23 mouse cellular contexts compared by ENCODE assay signal in the genomic region with DNA sequence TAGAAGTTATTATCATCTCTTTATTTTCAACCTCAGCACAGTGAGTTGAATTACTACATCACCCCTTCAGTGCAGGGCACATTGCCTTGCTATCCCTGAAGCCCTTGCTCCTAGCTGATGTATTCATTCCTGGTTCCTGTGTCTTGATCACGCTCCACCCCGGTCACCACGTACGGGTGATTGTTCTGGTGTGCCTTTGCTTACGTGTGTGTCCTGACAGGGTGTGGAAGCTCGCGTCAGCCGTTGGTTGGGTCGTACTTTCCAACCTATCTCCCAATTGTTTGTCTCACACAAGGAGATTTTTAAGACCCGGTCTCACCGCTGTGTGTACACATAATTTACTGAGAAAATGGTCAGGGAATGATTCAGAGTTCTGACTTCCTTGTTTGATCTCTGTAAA. TPM values are rescaled to one million over a fixed set of nuclear protein-coding genes. Genes with fewer than 3 reads are reported as not detected.
DNase-seq lines count a peak whose midpoint lies in the region; ATAC-seq and TF ChIP-seq lines count a peak whose summit lies in the region.
"Had no signal": no experiment of that assay in that cellular context is flagged by ENCODE, and none has a peak within 500 bp of the region (broad histone marks: within the 10 kb centered on the region; RNA-seq: fewer than 3 reads in every experiment).

No protein-coding gene starts in this region.

- no peak for TF ChIP-seq EP300 in heart, adult 2 months (IDR thresholded peaks at IDR 0.05; ENCODE audit: insufficient read depth, low read depth, low read length)
- no peak for TF ChIP-seq EP300 in stomach, postnatal 0 days (optimal IDR thresholded peaks at IDR 0.05)

- H3K36me3 ChIP-seq in forebrain, embryonic 11.5 days (ENCODE audit: control insufficient read depth, insufficient read depth, low read length): no peaks in the 10 kb centered on the region
- H3K36me3 ChIP-seq in forebrain, embryonic 16.5 days (ENCODE audit: control insufficient read depth, insufficient read depth): no peaks in the 10 kb centered on the region
- H3K36me3 ChIP-seq in heart, embryonic 14.5 days (ENCODE audit: control insufficient read depth, insufficient read depth, low read length): no peaks in the 10 kb centered on the region
- H3K36me3 ChIP-seq in heart, adult 2 months (ENCODE audit: control insufficient read depth, insufficient read depth, low read length): no peaks in the 10 kb centered on the region
- H3K36me3 ChIP-seq in kidney, embryonic 15.5 days: no peaks in the 10 kb centered on the region
- H3K36me3 ChIP-seq in stomach, postnatal 0 days (ENCODE audit: control insufficient read depth, insufficient read depth, low read length): no peaks in the 10 kb centered on the region
- H3K36me3 ChIP-seq: embryonic facial prominence, embryonic 10.5 days; forebrain, embryonic 10.5 days; forebrain, embryonic 15.5 days; G1E; hindbrain, embryonic 10.5 days had no signal

- DNase-seq in forebrain, embryonic 11.5 days (ENCODE audit: low spot score): peak; percentile 41
- DNase-seq in heart, adult 2 months: no peak
- DNase-seq in kidney, postnatal 10 days: no peak
- peak; percentile 75 for DNase-seq in stomach, postnatal 0 days (ENCODE audit: low spot score)
- DNase-seq: adrenal gland, adult 8-10 months; adrenal gland, postnatal 36 days; B cell, adult 2 months; cerebellum, adult 2 months; cerebellum, postnatal 10 days; gastrocnemius, postnatal 10 days; heart, postnatal 10 days had no signal

- H3K4me3 ChIP-seq in forebrain, embryonic 11.5 days (ENCODE audit: low read depth, low read length): no peak overlapping the region
- H3K4me3 ChIP-seq in forebrain, embryonic 16.5 days (replicated peaks; ENCODE audit: low read length): no peak overlapping the region
- no peak overlapping the region for H3K4me3 ChIP-seq in heart, embryonic 14.5 days (ENCODE audit: control insufficient read depth in 1 of 2, insufficient read depth in 1 of 2, low read depth in 1 of 2, low read length in 2 of 2)
- H3K4me3 ChIP-seq in heart, adult 2 months: no peak overlapping the region
- no peak overlapping the region for H3K4me3 ChIP-seq in kidney, embryonic 15.5 days (replicated peaks)
- H3K4me3 ChIP-seq in stomach, postnatal 0 days (ENCODE audit: low read depth, low read length): no peak overlapping the region
- H3K4me3 ChIP-seq: embryonic facial prominence, embryonic 10.5 days; erythroblast, embryonic 14.5 days; forebrain, embryonic 10.5 days; forebrain, embryonic 15.5 days; hindbrain, embryonic 10.5 days had no signal

- H3K9me3 ChIP-seq in forebrain, embryonic 11.5 days (ENCODE audit: control insufficient read depth, low read length): no peaks in the 10 kb centered on the region
- H3K9me3 ChIP-seq in forebrain, embryonic 16.5 days (ENCODE audit: control insufficient read depth, low read length): no peaks in the 10 kb centered on the region
- no peaks in the 10 kb centered on the region for H3K9me3 ChIP-seq in heart, embryonic 14.5 days (ENCODE audit: control insufficient read depth, low read length)
- no peaks in the 10 kb centered on the region for H3K9me3 ChIP-seq in kidney, embryonic 15.5 days (replicated peaks)
- no peaks in the 10 kb centered on the region for H3K9me3 ChIP-seq in stomach, postnatal 0 days (ENCODE audit: control insufficient read depth, low read length)
- H3K9me3 ChIP-seq: embryonic facial prominence, embryonic 10.5 days; forebrain, embryonic 10.5 days; forebrain, embryonic 15.5 days; hindbrain, embryonic 10.5 days had no signal

- no peaks in the 10 kb centered on the region for H3K4me1 ChIP-seq in forebrain, embryonic 11.5 days (replicated peaks; ENCODE audit: control insufficient read depth, insufficient read depth, low read length)
- H3K4me1 ChIP-seq in forebrain, embryonic 16.5 days (replicated peaks; ENCODE audit: control insufficient read depth, insufficient read depth, low read length): peaks cover 7% of the 10 kb centered on the region
- peaks cover 11 to 13% of the 10 kb centered on the region in 2 experiments for H3K4me1 ChIP-seq in heart, embryonic 14.5 days (ENCODE audit: control insufficient read depth in 2 of 2, insufficient read depth in 2 of 2, low read length in 2 of 2)
- H3K4me1 ChIP-seq in heart, adult 2 months (ENCODE audit: control insufficient read depth, insufficient read depth, low read length): peaks cover 3% of the 10 kb centered on the region; the same call in 1 of the 2 replicates
- H3K4me1 ChIP-seq in kidney, embryonic 15.5 days: peaks cover 37% of the 10 kb centered on the region
- H3K4me1 ChIP-seq in stomach, postnatal 0 days (replicated peaks; ENCODE audit: control insufficient read depth, insufficient read depth): peaks cover 2% of the 10 kb centered on the region; the same call in 1 of the 2 replicates

- TF ChIP-seq CTCF in heart, adult 2 months (IDR thresholded peaks at IDR 0.05): no peak
- TF ChIP-seq CTCF in stomach, postnatal 0 days (IDR thresholded peaks at IDR 0.05; ENCODE audit: low read depth): no peak

- H3K9ac ChIP-seq in forebrain, embryonic 11.5 days (ENCODE audit: low read length): no peak overlapping the region
- no peak overlapping the region for H3K9ac ChIP-seq in forebrain, embryonic 16.5 days (replicated peaks; ENCODE audit: low read depth, low read length)
- peak overlapping the region; percentile 55; the same call in 1 of the 2 replicates for H3K9ac ChIP-seq in heart, embryonic 14.5 days (ENCODE audit: low read length)
- no peak overlapping the region for H3K9ac ChIP-seq in heart, adult 2 months (ENCODE audit: low read depth, low read length)
- no peak overlapping the region for H3K9ac ChIP-seq in kidney, embryonic 15.5 days
- H3K9ac ChIP-seq in stomach, postnatal 0 days (ENCODE audit: low read length): no peak overlapping the region
- H3K9ac ChIP-seq: forebrain, embryonic 15.5 days; hindbrain, embryonic 14.5 days had no signal

- no peak for TF ChIP-seq POLR2A in heart, adult 2 months (IDR thresholded peaks at IDR 0.05; ENCODE audit: insufficient read depth, low read depth, low read length)

- H3K27me3 ChIP-seq in forebrain, embryonic 11.5 days (ENCODE audit: control insufficient read depth, insufficient read depth, low read length): no peaks in the 10 kb centered on the region
- H3K27me3 ChIP-seq in forebrain, embryonic 16.5 days (replicated peaks; ENCODE audit: control insufficient read depth, insufficient read depth, low read length): no peaks in the 10 kb centered on the region
- no peaks in the 10 kb centered on the region for H3K27me3 ChIP-seq in heart, embryonic 14.5 days (ENCODE audit: control insufficient read depth, insufficient read depth, low read length)
- no peaks in the 10 kb centered on the region for H3K27me3 ChIP-seq in heart, adult 2 months (ENCODE audit: control insufficient read depth, insufficient read depth, low read length)
- no peaks in the 10 kb centered on the region for H3K27me3 ChIP-seq in kidney, embryonic 15.5 days
- H3K27me3 ChIP-seq in stomach, postnatal 0 days (ENCODE audit: control insufficient read depth, insufficient read depth, low read length): no peaks in the 10 kb centered on the region
- H3K27me3 ChIP-seq: forebrain, embryonic 15.5 days had no signal

- no peaks in the 10 kb centered on the region for H3K79me2 ChIP-seq in heart, adult 2 months (replicated peaks; ENCODE audit: control insufficient read depth, insufficient read depth, low read length)

- H3K4me2 ChIP-seq in forebrain, embryonic 11.5 days (ENCODE audit: low read depth, low read length, severe bottlenecking): no peak overlapping the region
- no peak overlapping the region for H3K4me2 ChIP-seq in forebrain, embryonic 16.5 days (ENCODE audit: low read length)
- H3K4me2 ChIP-seq in heart, embryonic 14.5 days (ENCODE audit: low read length): peak overlapping the region; percentile 59
- no peak overlapping the region for H3K4me2 ChIP-seq in kidney, embryonic 15.5 days
- H3K4me2 ChIP-seq in stomach, postnatal 0 days (replicated peaks; ENCODE audit: low read depth): no peak overlapping the region
- H3K4me2 ChIP-seq: forebrain, embryonic 15.5 days; hindbrain, embryonic 14.5 days had no signal

- intact Hi-C loops in heart, adult 2 months (cut with DNase I): no loop called here

- no peak overlapping the region for H3K27ac ChIP-seq in forebrain, embryonic 11.5 days (ENCODE audit: low read depth, low read length)
- no peak overlapping the region for H3K27ac ChIP-seq in forebrain, embryonic 16.5 days (ENCODE audit: low read length)
- no peak overlapping the region for H3K27ac ChIP-seq in heart, embryonic 14.5 days (replicated peaks in 1 of 2; ENCODE audit: control insufficient read depth in 1 of 2, insufficient read depth in 1 of 2, low read depth in 2 of 2, low read length in 2 of 2)
- H3K27ac ChIP-seq in heart, adult 2 months: no peak overlapping the region
- peak overlapping the region; percentile 68 for H3K27ac ChIP-seq in kidney, embryonic 15.5 days
- peak overlapping the region; percentile 70; the same call in 1 of the 2 replicates for H3K27ac ChIP-seq in stomach, postnatal 0 days (replicated peaks)
- H3K27ac ChIP-seq: forebrain, embryonic 10.5 days; forebrain, embryonic 15.5 days; hindbrain, embryonic 14.5 days had no signal

- WGBS in forebrain, embryonic 11.5 days: 91% methylated on average over 11 of the region's 11 CpGs
- WGBS in forebrain, embryonic 16.5 days: 92% methylated on average over 11 of the region's 11 CpGs
- 89% methylated on average over 11 of the region's 11 CpGs for WGBS in heart, embryonic 14.5 days
- WGBS in heart, adult 2 months: 91% methylated on average over 11 of the region's 11 CpGs
- 86% methylated on average over 11 of the region's 11 CpGs for WGBS in kidney, embryonic 15.5 days
- WGBS in stomach, postnatal 0 days: 66% methylated on average over 11 of the region's 11 CpGs

- no peak for ATAC-seq in forebrain, embryonic 11.5 days (replicated peaks; ENCODE audit: low FRiP score)
- ATAC-seq in forebrain, embryonic 16.5 days: no peak
- ATAC-seq in heart, embryonic 14.5 days (ENCODE audit: insufficient number of reproducible peaks, insufficient read depth, low FRiP score, low read depth): no peak
- no peak for ATAC-seq in kidney, embryonic 15.5 days (replicated peaks; ENCODE audit: low FRiP score)
- ATAC-seq in stomach, postnatal 0 days (ENCODE audit: low FRiP score, low TSS enrichment): peak; percentile 91
- ATAC-seq in erythroblast, adult 5-6 weeks (replicated peaks; ENCODE audit: low FRiP score, poor library complexity, severe bottlenecking): no peak
- ATAC-seq: CD4-positive, CD25-positive, alpha-beta regulatory T cell, adult 4 months; forebrain, embryonic 15.5 days had no signal

RNA-seq across cellular contexts. Expression of gene Trub1, which starts 58.1 kb away (rescaled TPM):
- 16.3 and 22.1 TPM in 2 replicates for polyA plus RNA-seq in forebrain, embryonic 11.5 days (2014; fragmentation: Nextera tagmentation; extraction: Ambion mirVana)
- 17.3 and 18.5 TPM in 2 replicates for polyA plus RNA-seq in forebrain, embryonic 16.5 days (2015; fragmentation: Nextera tagmentation; extraction: Ambion mirVana)
- polyA plus RNA-seq in heart, embryonic 14.5 days (2014; fragmentation: Nextera tagmentation; extraction: Ambion mirVana): 10.3 and 12.0 TPM in 2 replicates
- 1 to 10 TPM; 4.5 to 6.4 TPM for total RNA-seq in heart, adult 2 months (2021)
- 3.0 and 4.9 TPM in 2 replicates for polyA plus RNA-seq in heart, adult 2 months (2012; rRNA removed)
- 28.2 and 30.6 TPM in 2 replicates for polyA plus RNA-seq in kidney, embryonic 15.5 days (2015; fragmentation: Nextera tagmentation; extraction: Ambion mirVana)
- polyA plus RNA-seq in stomach, postnatal 0 days (2015; fragmentation: Nextera tagmentation; extraction: Ambion mirVana): 12.1 and 15.1 TPM in 2 replicates
- 1.3 and 2.5 TPM in 2 replicates for total RNA-seq in erythroblast, adult 5-6 weeks (2015; ENCODE audit: low replicate concordance)
- 1.1 and 3.0 TPM in 2 replicates for total RNA-seq in erythroblast, adult 5-6 weeks (2017; ENCODE audit: low replicate concordance)

Comparison
In these comparisons a context has a peak if more than half of its experiments do, and no peak if none do; other contexts are left out.
1. DNase-seq: peak in forebrain, embryonic 11.5 days (single experiment) and stomach, postnatal 0 days (single experiment); none in heart, adult 2 months (0 of 2) and kidney, postnatal 10 days (single experiment).
2. H3K27ac ChIP-seq: peak in kidney, embryonic 15.5 days (single experiment) and stomach, postnatal 0 days (single experiment); none in forebrain, embryonic 11.5 days (single experiment), forebrain, embryonic 16.5 days (single experiment), heart, embryonic 14.5 days (0 of 2) and heart, adult 2 months (single experiment).